Mouse (Mus musculus): Measurements from ENCODE around the gene Gcfc2.
A peak's percentile ranks its signal among the peaks of the same experiment; 100 is the strongest.

DNA sequence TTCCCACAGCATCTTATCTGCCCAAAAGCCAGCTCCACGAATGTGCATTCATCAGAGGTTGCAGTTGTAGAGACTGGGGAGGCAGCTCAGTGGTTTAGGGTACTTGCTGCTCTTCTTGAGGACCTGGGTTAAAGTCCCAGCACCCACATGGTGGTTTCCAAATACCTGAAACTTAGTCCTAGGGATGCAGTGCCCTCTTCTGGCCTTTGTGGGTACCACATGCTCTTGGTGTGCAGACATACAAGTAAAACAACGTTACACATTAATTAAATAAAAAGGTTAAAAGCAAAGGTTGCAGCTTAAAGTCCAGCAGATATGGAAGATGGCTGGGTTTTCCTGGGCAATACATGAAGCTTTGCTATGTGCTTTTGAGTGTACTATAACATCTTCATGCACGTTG, 9.8 kb downstream of the Gcfc2 start:
- TF ChIP-seq CTCF (IDR thresholded peaks at IDR 0.05; ENCODE audit: low read depth) (peak; percentile 46), EP300 (IDR thresholded peaks at IDR 0.05; ENCODE audit: low read depth) (no peak)

All from liver, postnatal 0 days (tissue).